Mouse (Mus musculus) heart, embryonic 16.5 days (tissue): Measurements from ENCODE around the gene Vmn1r234. TPM values are rescaled to one million over a fixed set of nuclear protein-coding genes. Genes with fewer than 3 reads are reported as not detected.
A peak's percentile ranks its signal among the peaks of the same experiment; 100 is the strongest.
"Not testable (repeated sequence)": the region's sequence is repeated elsewhere in the genome, so short reads cannot be mapped to it uniquely, and the experiment has no call there.

Source experiments
- ATAC-seq: fragments of 200-750 bp; cut with Nextera tagmentation; replicated peaks from 2 replicates; pipeline ENCODE4 v1.8.0; 2017; ENCODE audit warnings: moderate number of reproducible peaks; ENCODE audit not compliant: insufficient read depth, low FRiP score; ENCODE audit errors: extremely low read depth
- H3K27ac ChIP-seq: fragments of 300-500 bp; sonication (generic); 2 replicates; pipeline ENCODE4 v1.5.1; 2014; ENCODE audit warnings: mild to moderate bottlenecking, low read length, control low read depth, moderate library complexity
- H3K27me3 ChIP-seq: fragments of 300-500 bp; sonication (generic); 2 replicates; pipeline ENCODE4 v1.6.1; 2014; ENCODE audit warnings: low read length, mixed read lengths; ENCODE audit not compliant: control insufficient read depth, insufficient read depth
- H3K36me3 ChIP-seq: fragments of 300-500 bp; sonication (generic); 2 replicates; pipeline ENCODE4 v1.6.1; 2014; ENCODE audit not compliant: control insufficient read depth, insufficient read depth
- H3K4me1 ChIP-seq: fragments of 300-500 bp; sonication (generic); 2 replicates; pipeline ENCODE4 v1.6.1; 2014; ENCODE audit warnings: low read length, mixed read lengths; ENCODE audit not compliant: control insufficient read depth, insufficient read depth
- H3K4me2 ChIP-seq: fragments of 300-500 bp; sonication (generic); 2 replicates; pipeline ENCODE4 v1.6.1; 2014; ENCODE audit warnings: low read depth, mild to moderate bottlenecking, control low read depth, low read length
- H3K4me3 ChIP-seq: fragments of 300-500 bp; sonication (generic); 2 replicates; pipeline ENCODE4 v1.5.1; 2014; ENCODE audit warnings: mild to moderate bottlenecking, control low read depth, low read length
- H3K9ac ChIP-seq: fragments of 300-500 bp; sonication (generic); 2 replicates; pipeline ENCODE4 v1.6.1; 2014; ENCODE audit warnings: low read length, control low read depth
- H3K9me3 ChIP-seq: fragments of 300-500 bp; sonication (generic); replicated peaks from 2 replicates; pipeline ENCODE4 v1.6.1; 2016; ENCODE audit warnings: low read length; ENCODE audit not compliant: control insufficient read depth
- WGBS: fragments of 180-500 bp; shearing (Covaris S2); extraction: QIAGEN DNeasy Blood & Tissue Kit; methylation state at CpG from one replicate; pipeline ENCODE4 v1.1.7; 2014; 5-methylcytosine and 5-hydroxymethylcytosine counted together
- microRNA-seq: library from miRNA; unstranded; fragments of <30 nt; microRNA quantifications from one replicate; pipeline ENCODE4, GENCODE M21; 2017
- polyA plus RNA-seq: library from polyadenylated mRNA; unstranded; fragments of >200 nt; fragmentation: Nextera tagmentation; extraction: Ambion mirVana; gene quantifications from 2 replicates; pipeline ENCODE4 v1.2.1, GENCODE M21; 2015

The Vmn1r234 gene
- polyA plus RNA-seq = not detected in 2 replicates

DNA sequence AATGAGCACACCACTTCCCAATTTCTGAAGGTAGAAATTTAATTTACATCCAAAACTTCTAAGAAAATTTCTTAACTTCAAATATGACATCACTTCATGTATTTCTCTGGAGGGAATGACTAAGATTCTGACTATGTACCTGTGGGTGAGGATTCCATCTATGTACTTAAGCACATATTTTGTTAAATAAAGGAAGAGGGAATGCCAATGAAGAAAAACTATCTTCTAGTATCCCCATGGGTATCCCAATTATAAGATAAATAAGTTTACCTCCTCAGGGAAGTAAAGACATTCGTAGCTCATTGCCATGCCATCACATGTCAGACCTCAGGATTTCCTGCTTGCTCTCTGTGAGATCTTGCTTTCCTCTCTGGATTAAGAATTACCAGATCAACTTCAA lies at the start of gene Vmn1r234:
Vmn1r234 (plus strand) TSS at position 301 of the 400 bp plus-strand sequence.
- no peak within 1 kb of the TSS for H3K9ac ChIP-seq
- no peak for ATAC-seq
- H3K4me2 ChIP-seq = no peak within 1 kb of the TSS
- no peaks in the 10 kb centered on the region for H3K9me3 ChIP-seq
- no peak within 1 kb of the TSS for H3K27ac ChIP-seq
- no peaks in the 10 kb centered on the region for H3K27me3 ChIP-seq
- H3K4me1 ChIP-seq = no peaks in the 10 kb centered on the region
- H3K4me3 ChIP-seq = no peak within 1 kb of the TSS
- WGBS = 64% methylated on average over 1 of the region's 1 CpGs
- H3K36me3 ChIP-seq = no peaks in the 10 kb centered on the region

DNA sequence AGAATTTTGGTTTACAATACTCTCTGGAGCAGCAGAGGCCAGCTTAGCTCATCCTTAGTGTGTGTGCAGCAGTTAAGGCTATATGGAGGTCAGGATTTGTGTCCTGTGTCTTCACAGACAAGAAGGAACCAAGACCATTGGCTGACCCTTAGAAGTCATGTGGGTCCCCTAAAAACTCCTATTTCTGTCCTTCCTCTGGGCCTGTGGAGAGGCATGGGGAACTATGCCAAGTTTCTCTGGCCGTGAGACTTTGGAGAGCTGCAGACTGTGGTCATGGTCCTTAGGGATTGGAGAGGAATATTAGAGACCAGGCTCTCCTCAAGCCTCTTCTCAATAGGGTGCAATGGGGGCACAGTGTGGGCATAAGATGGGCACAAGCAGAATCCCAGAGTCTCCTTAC lies 14.8 kb upstream of the Vmn1r234 start:
- not testable (repeated sequence) for H3K4me1 ChIP-seq, H3K27me3 ChIP-seq, H3K9me3 ChIP-seq, H3K36me3 ChIP-seq, H3K9ac ChIP-seq, H3K4me2 ChIP-seq, H3K27ac ChIP-seq, ATAC-seq, H3K4me3 ChIP-seq
- WGBS = 61% methylated on average over 1 of the region's 1 CpGs

GRCm38 (mm10) chr17:21231654-21232053 lies 5.8 kb downstream of the Vmn1r234 start:
- Histone ChIP-seq H3K9ac (no peak overlapping the region), H3K27me3 (no peaks in the 10 kb centered on the region), H3K4me3 (no peak overlapping the region), H3K4me2 (no peak overlapping the region), H3K36me3 (no peaks in the 10 kb centered on the region), H3K27ac (no peak overlapping the region), H3K9me3 (0 out of 2 replicates have a peak, but pooled peaks cover 4% of the 10 kb centered on the region), H3K4me1 (no peaks in the 10 kb centered on the region)
- whole genome bisulfite sequencing = 27% methylated on average over 9 of the region's 9 CpGs
- no peak for ATAC-seq

GRCm38 (mm10) chr17:21256111-21256510 lies 30.2 kb downstream of the Vmn1r234 start, which contains the start of gene Vmn1r235:
Gene Vmn1r235 (plus strand): TSS chr17:21256411.
- H3K27me3 ChIP-seq = no peaks in the 10 kb centered on the region
- no peak within 1 kb of the TSS for H3K4me3 ChIP-seq
- no peak for ATAC-seq
- no peak within 1 kb of the TSS for H3K27ac ChIP-seq
- H3K9me3 ChIP-seq = no peaks in the 10 kb centered on the region
- no peaks in the 10 kb centered on the region for H3K4me1 ChIP-seq
- H3K4me2 ChIP-seq = no peak within 1 kb of the TSS
- no peak within 1 kb of the TSS for H3K9ac ChIP-seq
- no peaks in the 10 kb centered on the region for H3K36me3 ChIP-seq

- Histone ChIP-seq H3K27me3 (no peaks in the 10 kb centered on the region), H3K9me3 (no peaks in the 10 kb centered on the region), H3K9ac (no peak overlapping the region), H3K27ac (no peak overlapping the region), H3K4me1 (no peaks in the 10 kb centered on the region), H3K4me2 (no peak overlapping the region), H3K4me3 (no peak overlapping the region), H3K36me3 (no peaks in the 10 kb centered on the region)
- 10% methylated on average over 4 of the region's 4 CpGs for WGBS
- ATAC-seq = 0 out of 2 replicates have a peak, but pooled peaks have one; percentile 49
Measured at GRCm38 (mm10) chr17:21272103-21272502, 46.2 kb downstream of the Vmn1r234 start.

- H3K4me2 ChIP-seq = no peak within 1 kb of the TSS
- ATAC-seq = no peak
- no peaks in the 10 kb centered on the region for H3K4me1 ChIP-seq
- 69% methylated on average over 3 of the region's 3 CpGs for WGBS
- H3K9me3 ChIP-seq = no peaks in the 10 kb centered on the region
- no peak within 1 kb of the TSS for H3K27ac ChIP-seq
- H3K4me3 ChIP-seq = no peak within 1 kb of the TSS
- H3K36me3 ChIP-seq = no peaks in the 10 kb centered on the region
- no peaks in the 10 kb centered on the region for H3K27me3 ChIP-seq
- H3K9ac ChIP-seq = no peak within 1 kb of the TSS
Measured at GRCm38 (mm10) chr17:21282642-21283041, 56.8 kb downstream of the Vmn1r234 start, which contains the start of gene Vmn1r236. Gene Vmn1r236 (plus strand): TSS chr17:21282942.

DNA sequence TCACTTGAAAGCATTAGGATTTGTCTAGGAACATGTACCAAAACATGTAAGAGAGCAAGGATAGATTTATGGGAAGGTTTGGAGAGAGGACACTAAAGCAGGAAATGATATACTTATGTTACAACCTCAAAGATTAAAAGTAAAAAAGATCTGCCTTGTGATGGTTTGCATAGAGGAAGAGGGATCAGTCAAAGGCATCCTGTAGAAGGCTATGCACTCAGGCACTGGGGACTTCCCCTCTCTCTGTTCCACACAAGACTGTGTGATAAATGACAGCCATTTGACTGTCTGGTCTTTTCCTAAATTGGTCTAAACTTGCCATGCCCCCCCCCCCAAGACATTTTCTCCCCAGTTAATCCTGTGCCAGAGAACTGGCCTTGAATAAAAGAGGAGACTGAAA lies 58.5 kb downstream of the Vmn1r234 start:
- Histone ChIP-seq H3K4me3 (no peak overlapping the region), H3K36me3 (no peaks in the 10 kb centered on the region), H3K27ac (no peak overlapping the region), H3K27me3 (no peaks in the 10 kb centered on the region), H3K4me1 (no peaks in the 10 kb centered on the region), H3K4me2 (no peak overlapping the region), H3K9me3 (no peaks in the 10 kb centered on the region), H3K9ac (no peak overlapping the region)
- no peak for ATAC-seq

Small RNA genes within 50 kb of the gene (microRNA-seq; reads per million reads assigned to microRNA genes)
- not detected for gene Gm26384

Other genes with a start within 250 kb of the Vmn1r234 start
- not detected in 2 replicates for gene Vmn1r233, start 229.6 kb upstream of the Vmn1r234 start, polyA plus RNA-seq
- gene Zfp160, start 217.2 kb upstream of the Vmn1r234 start, polyA plus RNA-seq = 9.0 and 9.3 TPM in 2 replicates
- not detected in 2 replicates for gene Vmn1r235, start 30.3 kb downstream of the Vmn1r234 start, polyA plus RNA-seq
- not detected in 2 replicates for gene Vmn1r236, start 56.9 kb downstream of the Vmn1r234 start, polyA plus RNA-seq
- not detected in 2 replicates for gene Vmn1r237, start 85.8 kb downstream of the Vmn1r234 start, polyA plus RNA-seq
- gene Zfp677, start 157.7 kb downstream of the Vmn1r234 start, polyA plus RNA-seq = 2.1 and 2.3 TPM in 2 replicates
- 3.7 and 4.5 TPM in 2 replicates for gene Zfp54, start 197.1 kb downstream of the Vmn1r234 start, polyA plus RNA-seq
- 10.8 and 12.0 TPM in 2 replicates for gene Zfp51, start 224.3 kb downstream of the Vmn1r234 start, polyA plus RNA-seq